Mouse (Mus musculus) hindbrain, postnatal 0 days (tissue): ENCODE measurements around the gene Fam163b. TPM values are rescaled to one million over a fixed set of nuclear protein-coding genes. Genes with fewer than 3 reads are reported as not detected.

Experiments
- ATAC-seq: fragments of 200-750 bp; cut with Nextera tagmentation; 2 replicates; pipeline ENCODE4 v1.8.0; 2017; ENCODE audit warnings: mild to moderate bottlenecking, moderate TSS enrichment, moderate library complexity
- DNase-seq: peaks from one replicate; pipeline ENCODE4 v3.0.0-alpha.2; 2015; ENCODE audit warnings: low spot score
- H3K27ac ChIP-seq: fragments of 300-500 bp; sonication (generic); 2 replicates; pipeline ENCODE4 v1.5.1; 2014; ENCODE audit warnings: mild to moderate bottlenecking
- H3K27me3 ChIP-seq: fragments of 300-500 bp; sonication (generic); 2 replicates; pipeline ENCODE4 v1.6.1; 2014; ENCODE audit warnings: low read length, mixed read lengths; ENCODE audit not compliant: insufficient read depth
- H3K36me3 ChIP-seq: fragments of 300-500 bp; sonication (generic); 2 replicates; pipeline ENCODE4 v1.6.1; 2014; ENCODE audit warnings: low read length, mixed read lengths; ENCODE audit not compliant: insufficient read depth
- H3K4me1 ChIP-seq: fragments of 300-500 bp; sonication (generic); 2 replicates; pipeline ENCODE4 v1.6.1; 2014; ENCODE audit warnings: antibody characterized with exemption, low read length, mixed read lengths; ENCODE audit not compliant: insufficient read depth
- H3K4me2 ChIP-seq: fragments of 300-500 bp; sonication (generic); 2 replicates; pipeline ENCODE4 v1.6.1; 2014; ENCODE audit warnings: low read depth, mild to moderate bottlenecking, low read length, moderate library complexity, mixed read lengths
- H3K4me3 ChIP-seq: fragments of 300-500 bp; sonication (generic); 2 replicates; pipeline ENCODE4 v1.5.1; 2014; ENCODE audit warnings: low read length
- H3K9ac ChIP-seq: fragments of 300-500 bp; sonication (generic); replicated peaks from 2 replicates; pipeline ENCODE4 v1.6.1; 2014; ENCODE audit warnings: mild to moderate bottlenecking, low read length, moderate library complexity, mixed read lengths
- H3K9me3 ChIP-seq: fragments of 300-500 bp; sonication (generic); 2 replicates; pipeline ENCODE4 v1.6.1; 2016; ENCODE audit warnings: low read length, mixed read lengths
- CTCF ChIP-seq: IDR thresholded peaks from 2 replicates; pipeline ENCODE4 v1.5.1; 2016; ENCODE audit warnings: antibody characterized with exemption, control low read depth, low read depth
- WGBS: fragments of 180-500 bp; shearing (Covaris S2); extraction: QIAGEN DNeasy Blood & Tissue Kit; methylation state at CpG from one replicate; pipeline ENCODE4 v1.1.7; 2014; 5-methylcytosine and 5-hydroxymethylcytosine counted together
- polyA plus RNA-seq: library from polyadenylated mRNA; unstranded; fragments of >200 nt; fragmentation: Nextera tagmentation; extraction: Ambion mirVana; gene quantifications from 2 replicates; pipeline ENCODE4 v1.2.1, GENCODE M21; 2015
- total RNA-seq: library from RNA; depleted of rRNA; stranded (reverse); fragments of >200 nt; gene quantifications from 2 replicates; pipeline ENCODE4 v1.2.3, GENCODE M21; 2014

The Fam163b gene
- total and polyA plus RNA-seq, 2 experiments from 2014 or later, result 8.5 to 10.3 TPM

DNA sequence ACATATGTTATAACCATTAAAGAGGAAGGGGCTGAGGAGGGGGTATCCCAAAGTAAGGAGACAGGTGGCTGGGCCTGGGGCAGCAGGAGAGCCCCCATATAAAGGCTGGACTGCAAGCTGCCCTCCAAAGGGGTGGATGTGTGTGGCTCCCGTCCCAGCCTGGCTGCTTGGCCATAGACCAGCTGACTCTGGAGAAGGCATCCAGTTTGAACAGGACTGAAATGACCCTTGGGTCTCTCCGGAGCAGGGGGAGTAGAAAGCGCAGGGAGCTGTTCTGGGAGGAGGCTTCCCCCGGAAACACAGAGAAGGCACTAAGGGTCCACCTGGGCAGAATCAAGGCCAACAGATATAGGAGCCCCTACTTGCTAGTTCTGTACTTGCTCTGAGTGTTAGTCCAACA, 67.5 kb downstream of the Fam163b start:
- H3K4me3 ChIP-seq, result no peak overlapping the region
- peaks cover 48% of the 10 kb centered on the region for H3K4me1 ChIP-seq
- no peak overlapping the region for H3K9ac ChIP-seq
- no peaks in the 10 kb centered on the region for H3K36me3 ChIP-seq
- H3K27ac ChIP-seq, result no peak overlapping the region
- WGBS, result 53% methylated on average over 4 of the region's 4 CpGs
- TF ChIP-seq CTCF, result no peak
- ATAC-seq (no peak), DNase-seq (peak; percentile 53)
- no peaks in the 10 kb centered on the region for H3K9me3 ChIP-seq
- no peaks in the 10 kb centered on the region for H3K27me3 ChIP-seq
- no peak overlapping the region for H3K4me2 ChIP-seq

- Histone ChIP-seq H3K27me3 (no peaks in the 10 kb centered on the region), H3K27ac (no peak overlapping the region), H3K4me2 (no peak overlapping the region), H3K4me3 (no peak overlapping the region), H3K4me1 (peaks cover 37% of the 10 kb centered on the region), H3K36me3 (no peaks in the 10 kb centered on the region), H3K9me3 (no peaks in the 10 kb centered on the region), H3K9ac (no peak overlapping the region)
- no peak for ATAC-seq
- WGBS, result 86% methylated on average over 4 of the region's 4 CpGs
- no peak for TF ChIP-seq CTCF
- DNase-seq, result no peak
Observed at GRCm38 (mm10) chr2:27073407-27073806, 68.9 kb downstream of the Fam163b start.

- H3K36me3 ChIP-seq, result no peaks in the 10 kb centered on the region
- no peak within 1 kb of the TSS for H3K4me3 ChIP-seq
- no peak within 1 kb of the TSS for H3K4me2 ChIP-seq
- H3K9ac ChIP-seq, result no peak within 1 kb of the TSS
- H3K4me1 ChIP-seq, result peaks cover 28% of the 10 kb centered on the region; the same call in 1 of the 2 replicates
- no peak within 1 kb of the TSS for H3K27ac ChIP-seq
- DNase-seq (no peak), ATAC-seq (no peak)
- no peak for TF ChIP-seq CTCF
- no peaks in the 10 kb centered on the region for H3K27me3 ChIP-seq
- WGBS, result 69% methylated on average over 2 of the region's 2 CpGs
- no peaks in the 10 kb centered on the region for H3K9me3 ChIP-seq
Observed at GRCm38 (mm10) chr2:27071978-27072377, 70.3 kb downstream of the Fam163b start, which contains the start of gene Mymk. Mymk (minus strand) TSS chr2:27072179.

- Histone ChIP-seq H3K27ac (no peak overlapping the region), H3K9ac (no peak overlapping the region), H3K4me3 (no peak overlapping the region), H3K36me3 (no peaks in the 10 kb centered on the region), H3K4me1 (peaks cover 28% of the 10 kb centered on the region; the same call in 1 of the 2 replicates), H3K27me3 (no peaks in the 10 kb centered on the region), H3K9me3 (no peaks in the 10 kb centered on the region), H3K4me2 (no peak overlapping the region)
- 23% methylated on average over 4 of the region's 4 CpGs for WGBS
- DNase-seq, result peak; percentile 91
- ATAC-seq, result peak; percentile 82
- no peak for TF ChIP-seq CTCF
Observed at GRCm38 (mm10) chr2:27071137-27071536, 71.2 kb downstream of the Fam163b start.

DNA sequence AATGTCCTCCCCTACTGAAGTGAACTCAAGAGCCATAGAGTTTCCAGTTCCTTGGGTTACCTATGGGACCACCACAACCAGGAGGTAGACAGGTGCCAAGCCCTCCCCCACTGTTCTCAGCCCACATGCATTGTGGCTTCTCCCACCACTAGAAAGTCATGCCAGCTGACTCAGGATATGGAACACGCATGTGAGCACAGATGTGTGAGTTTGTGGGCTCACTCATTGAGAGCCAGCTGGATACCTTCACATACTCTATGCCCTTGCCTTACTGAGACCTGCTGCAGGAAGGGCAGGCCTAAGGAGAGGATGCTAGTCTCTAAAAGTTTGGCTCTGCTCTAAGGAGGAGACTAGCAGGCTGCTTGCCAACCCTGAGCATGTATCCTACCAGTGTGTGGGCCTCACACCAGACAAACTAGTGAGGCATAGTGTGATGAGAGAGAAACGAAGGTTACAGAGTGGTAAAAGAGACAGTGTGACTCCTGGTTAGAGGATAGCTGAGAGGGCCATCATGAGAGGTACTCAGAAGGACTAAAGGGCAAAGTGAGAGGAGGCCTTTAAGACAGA, 72.0 kb downstream of the Fam163b start:
- H3K36me3 ChIP-seq, result no peaks in the 10 kb centered on the region
- WGBS, result 63% methylated on average over 2 of the region's 2 CpGs
- DNase-seq (no peak), ATAC-seq (no peak)
- H3K4me3 ChIP-seq, result no peak overlapping the region
- peaks cover 25% of the 10 kb centered on the region; the same call in 1 of the 2 replicates for H3K4me1 ChIP-seq
- TF ChIP-seq CTCF, result no peak
- H3K4me2 ChIP-seq, result no peak overlapping the region
- no peak overlapping the region for H3K9ac ChIP-seq
- H3K9me3 ChIP-seq, result no peaks in the 10 kb centered on the region
- H3K27me3 ChIP-seq, result no peaks in the 10 kb centered on the region
- no peak overlapping the region for H3K27ac ChIP-seq

- no peak overlapping the region for H3K27ac ChIP-seq
- H3K4me2 ChIP-seq, result no peak overlapping the region
- H3K27me3 ChIP-seq, result no peaks in the 10 kb centered on the region
- H3K4me3 ChIP-seq, result no peak overlapping the region
- H3K36me3 ChIP-seq, result no peaks in the 10 kb centered on the region
- peak; percentile 72 for ATAC-seq
- no peak for TF ChIP-seq CTCF
- no peaks in the 10 kb centered on the region for H3K9me3 ChIP-seq
- DNase-seq, result peak; percentile 41
- 33% methylated on average over 3 of the region's 3 CpGs for WGBS
- H3K4me1 ChIP-seq, result peaks cover 18% of the 10 kb centered on the region; the same call in 1 of the 2 replicates
- H3K9ac ChIP-seq, result no peak overlapping the region
Observed at GRCm38 (mm10) chr2:27069646-27070045, 72.6 kb downstream of the Fam163b start.

DNA sequence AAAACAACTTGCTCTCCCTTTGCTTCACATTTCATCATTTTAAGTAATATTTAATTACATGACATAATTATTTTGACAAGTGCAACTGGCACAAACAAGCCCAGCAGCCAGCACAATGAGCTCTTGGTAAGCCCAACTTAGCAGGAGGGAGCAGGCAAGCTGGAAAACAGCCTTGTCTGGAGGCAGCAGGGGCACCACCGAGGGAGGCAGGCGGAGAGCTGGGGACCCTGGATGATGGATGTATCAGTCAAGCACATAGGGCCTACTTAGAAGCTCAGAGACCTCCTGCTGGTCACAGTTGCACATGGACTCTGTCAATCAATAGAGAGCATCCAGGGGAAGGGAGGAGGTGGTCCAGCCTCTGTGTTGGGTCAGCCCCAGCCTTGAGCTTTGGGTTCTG, 74.3 kb downstream of the Fam163b start:
- Histone ChIP-seq H3K27me3 (no peaks in the 10 kb centered on the region), H3K4me1 (peaks cover 17% of the 10 kb centered on the region; the same call in 1 of the 2 replicates), H3K4me2 (no peak overlapping the region), H3K27ac (no peak overlapping the region), H3K9me3 (no peaks in the 10 kb centered on the region), H3K36me3 (no peaks in the 10 kb centered on the region), H3K9ac (no peak overlapping the region), H3K4me3 (no peak overlapping the region)
- DNase-seq, result no peak
- WGBS, result 27% methylated on average over 2 of the region's 2 CpGs
- ATAC-seq, result no peak
- 0 out of 2 replicates have a peak, but pooled peaks have one; percentile 10 for TF ChIP-seq CTCF
